Mouse (Mus musculus): Measurements from ENCODE around the gene Pbrm1. TPM values are rescaled to one million over a fixed set of nuclear protein-coding genes. Genes with fewer than 3 reads are reported as not detected.

Gene Pbrm1
- polyA plus RNA-seq, 1 experiment from 2014 or later = 184 TPM

DNA sequence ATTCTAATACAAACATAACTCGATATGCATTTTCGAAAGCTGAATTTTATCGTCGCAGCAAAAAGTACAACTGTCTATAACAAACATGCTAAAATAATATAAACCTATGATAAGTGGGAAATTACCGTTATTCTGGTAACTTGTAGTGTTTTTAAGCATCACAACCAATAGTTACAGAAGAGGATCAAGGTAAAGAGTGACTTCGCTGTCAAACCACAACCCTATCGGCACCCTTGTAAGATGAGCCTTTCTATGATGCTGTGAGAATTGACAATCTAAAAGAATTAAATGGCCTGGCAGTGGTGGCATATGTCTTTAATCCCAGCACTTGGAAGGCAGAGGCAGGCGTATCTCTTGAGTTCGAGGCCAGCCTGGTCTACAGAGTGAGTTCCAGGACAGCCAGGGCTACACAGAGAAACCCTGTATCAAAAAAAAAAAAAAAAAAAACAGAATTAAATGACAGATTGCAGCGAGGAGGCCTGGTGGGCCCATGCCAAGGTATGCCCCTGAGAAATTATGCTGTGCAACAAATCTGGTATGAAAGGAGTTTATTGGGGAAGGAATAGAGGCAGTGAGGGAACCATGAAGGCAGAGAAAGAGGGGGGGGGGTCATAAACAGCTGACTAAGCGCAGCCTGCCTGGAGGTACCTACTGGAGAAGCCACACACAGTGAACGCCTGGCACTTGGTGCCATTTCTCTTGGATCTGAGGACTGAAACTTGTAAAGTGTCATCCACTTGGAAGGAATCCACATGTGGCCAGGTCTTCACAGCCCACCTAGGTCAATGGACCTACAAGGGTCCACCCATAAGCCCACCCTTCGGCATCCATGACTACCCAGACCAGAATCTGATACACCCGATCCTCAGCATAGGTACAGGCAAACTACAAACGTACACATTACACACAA, 110.6 kb downstream of the Pbrm1 start:
- Histone ChIP-seq H3K4me2 (replicated peaks) (peak overlapping the region; percentile 90), H3K27me3 (replicated peaks) (no peaks in the 10 kb centered on the region), H3K4me3 (0 out of 2 replicates have a peak overlapping the region, but pooled peaks have one; percentile 71), H3K9ac (no peak overlapping the region), H3K9me3 (no peaks in the 10 kb centered on the region), H3K36me3 (peaks cover 3% of the 10 kb centered on the region), H3K27ac (peak overlapping the region; percentile 79), H3K4me1 (peaks cover 56% of the 10 kb centered on the region)
- 68% methylated on average over 15 of the region's 15 CpGs for WGBS
- ATAC-seq (ENCODE audit: low FRiP score, low read depth) = no peak

DNA sequence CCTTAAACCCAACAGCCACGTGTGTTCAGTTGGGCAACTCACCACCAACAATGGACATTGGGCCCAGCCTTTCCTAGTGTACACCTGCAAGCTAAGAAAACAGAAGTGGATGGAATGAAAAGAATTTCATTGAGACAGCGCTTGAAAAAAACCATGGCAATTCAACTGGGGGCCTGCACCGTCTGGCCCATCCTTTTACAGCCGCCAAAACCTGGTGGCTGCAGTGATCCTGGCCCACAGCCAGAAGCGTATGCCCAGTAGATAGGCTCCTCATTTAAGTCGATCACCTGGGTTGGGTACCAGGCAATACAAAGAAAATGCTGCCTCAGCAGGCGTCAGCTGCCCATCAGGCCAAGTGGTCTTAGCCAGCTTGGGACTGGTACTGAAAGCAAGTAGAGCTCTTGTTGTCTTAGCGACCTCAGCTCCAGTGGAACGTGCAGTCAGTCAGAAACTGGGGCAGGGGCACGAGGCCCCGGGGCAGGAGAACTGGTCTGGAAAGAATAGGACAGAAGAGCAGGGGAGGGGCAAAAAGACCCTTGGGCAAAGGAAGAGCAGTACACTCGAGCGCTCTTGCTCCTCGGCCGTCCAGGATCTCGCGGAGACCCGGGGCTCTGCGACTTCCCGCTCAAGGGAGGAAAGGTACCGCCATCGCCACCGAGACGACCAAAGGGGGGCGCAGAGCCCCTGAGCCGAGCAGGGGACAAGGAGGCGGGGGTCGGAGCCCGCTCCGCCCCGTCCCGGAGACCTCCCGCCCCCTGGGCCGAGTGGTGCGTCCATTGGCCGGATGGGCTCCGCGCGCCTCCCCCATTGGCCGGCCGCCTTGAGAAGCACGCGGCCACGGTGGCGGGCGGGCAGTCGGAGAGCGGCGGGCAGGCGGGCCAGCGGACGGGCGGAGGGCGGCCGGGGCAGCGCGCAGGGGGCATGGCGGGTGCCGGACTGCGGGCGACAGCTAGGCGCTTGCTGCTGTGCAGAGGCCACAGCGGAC, 111.6 kb downstream of the Pbrm1 start, which contains the start of gene Nt5dc2:
Gene Nt5dc2, plus strand, starts transcription at position 818 of the 985 bp plus-strand sequence.
- Histone ChIP-seq H3K36me3 (peaks cover 13% of the 10 kb centered on the region), H3K4me3 (peak within 1 kb of the TSS; percentile 93), H3K9ac (peak within 1 kb of the TSS; percentile 96), H3K27ac (peak within 1 kb of the TSS; percentile 79), H3K4me2 (replicated peaks) (peak within 1 kb of the TSS; percentile 85), H3K27me3 (replicated peaks) (no peaks in the 10 kb centered on the region), H3K4me1 (peaks cover 51% of the 10 kb centered on the region), H3K9me3 (no peaks in the 10 kb centered on the region)
- 5% methylated on average over 62 of the region's 63 CpGs for WGBS
- ATAC-seq (ENCODE audit: low FRiP score, low read depth) = peak; percentile 82

DNA sequence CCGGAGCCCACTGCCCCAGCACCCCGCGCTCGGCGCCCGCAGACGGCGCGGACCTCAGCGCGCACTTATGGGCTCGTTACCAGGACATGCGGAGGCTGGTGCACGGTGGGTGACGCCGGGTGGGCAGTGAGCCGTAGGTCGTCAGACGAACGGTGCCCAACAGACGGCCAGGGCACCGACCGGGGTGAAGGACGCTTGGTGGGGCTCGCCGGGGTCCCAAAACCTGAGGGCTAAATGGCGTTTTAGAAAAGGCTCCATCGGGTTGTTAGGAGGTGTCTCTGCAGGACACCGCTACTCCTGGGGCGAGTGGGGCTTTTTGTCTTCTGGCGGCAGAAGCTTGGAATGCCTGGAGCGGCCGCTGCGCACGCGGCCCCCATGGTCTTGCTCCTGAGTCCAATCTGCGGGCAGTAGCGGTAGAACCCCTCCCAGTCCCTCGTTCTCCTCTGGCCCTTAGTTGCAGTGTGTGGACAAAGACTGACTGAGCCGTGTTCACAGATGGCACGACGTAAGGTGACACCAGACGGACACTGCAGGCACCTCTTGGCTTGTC, 112.4 kb downstream of the Pbrm1 start:
- Histone ChIP-seq H3K4me2 (replicated peaks) (peak overlapping the region; percentile 85), H3K9ac (peak overlapping the region; percentile 96), H3K36me3 (peaks cover 21% of the 10 kb centered on the region), H3K9me3 (no peaks in the 10 kb centered on the region), H3K4me3 (peak overlapping the region; percentile 93), H3K4me1 (peaks cover 46% of the 10 kb centered on the region), H3K27ac (peak overlapping the region; percentile 79), H3K27me3 (replicated peaks) (no peaks in the 10 kb centered on the region)
- ATAC-seq (ENCODE audit: low FRiP score, low read depth) = peak; percentile 2; the same call in 1 of the 2 replicates
- WGBS = under 1% methylated on average over 43 of the region's 43 CpGs

- Histone ChIP-seq H3K27me3 (replicated peaks) (no peaks in the 10 kb centered on the region), H3K9me3 (no peaks in the 10 kb centered on the region), H3K9ac (peak overlapping the region; percentile 96), H3K4me1 (peaks cover 41% of the 10 kb centered on the region), H3K4me3 (peak overlapping the region; percentile 93), H3K27ac (no peak overlapping the region), H3K4me2 (replicated peaks) (peak overlapping the region; percentile 85), H3K36me3 (peaks cover 28% of the 10 kb centered on the region)
- ATAC-seq (ENCODE audit: low FRiP score, low read depth) = no peak
- WGBS = 12% methylated on average over 6 of the region's 6 CpGs
Observed at GRCm38 (mm10) chr14:31132031-31132430, 113.1 kb downstream of the Pbrm1 start.

DNA sequence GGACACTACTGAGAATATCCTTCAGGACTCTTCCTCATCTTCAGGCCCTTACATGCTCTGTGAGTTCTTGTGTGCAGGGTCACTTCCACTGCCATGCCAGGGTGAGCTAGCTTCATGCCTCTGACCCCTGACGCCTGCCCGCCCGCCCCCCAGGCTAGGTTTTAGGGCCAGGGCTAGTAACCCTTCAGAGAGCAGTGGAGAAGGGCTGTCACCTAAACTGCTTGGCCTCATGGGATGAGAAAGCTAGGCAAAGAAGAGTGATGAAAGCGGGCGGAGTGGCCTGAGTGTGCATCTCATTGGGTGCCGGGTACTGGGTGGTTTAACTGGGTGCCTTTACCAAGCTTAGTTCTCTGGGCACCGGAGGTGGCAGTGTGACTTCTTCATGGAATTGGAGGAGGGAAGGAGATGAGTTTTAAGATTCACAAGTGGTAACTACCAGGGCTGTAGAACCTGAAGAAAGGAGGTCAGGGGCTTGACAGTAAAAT, 113.6 kb downstream of the Pbrm1 start:
- WGBS = 86% methylated on average over 7 of the region's 7 CpGs
- Histone ChIP-seq H3K4me1 (peaks cover 36% of the 10 kb centered on the region), H3K36me3 (peaks cover 33% of the 10 kb centered on the region), H3K9ac (peak overlapping the region; percentile 96; the same call in 1 of the 2 replicates), H3K4me2 (replicated peaks) (peak overlapping the region; percentile 85), H3K27ac (no peak overlapping the region), H3K4me3 (peak overlapping the region; percentile 93), H3K27me3 (replicated peaks) (no peaks in the 10 kb centered on the region), H3K9me3 (no peaks in the 10 kb centered on the region)
- no peak for ATAC-seq (ENCODE audit: low FRiP score, low read depth)

- H3K27me3 ChIP-seq (replicated peaks) = no peaks in the 10 kb centered on the region
- ATAC-seq (ENCODE audit: low FRiP score, low read depth) = no peak
- peak overlapping the region; percentile 33 for H3K9ac ChIP-seq
- 0 out of 2 replicates have a peak overlapping the region, but pooled peaks have one; percentile 93 for H3K4me3 ChIP-seq
- peaks cover 39% of the 10 kb centered on the region for H3K36me3 ChIP-seq
- H3K27ac ChIP-seq = no peak overlapping the region
- 75% methylated on average over 11 of the region's 11 CpGs for WGBS
- H3K9me3 ChIP-seq = no peaks in the 10 kb centered on the region
- H3K4me2 ChIP-seq (replicated peaks) = peak overlapping the region; percentile 85
- peaks cover 32% of the 10 kb centered on the region for H3K4me1 ChIP-seq
Observed at GRCm38 (mm10) chr14:31133023-31133665, 114.2 kb downstream of the Pbrm1 start.

DNA sequence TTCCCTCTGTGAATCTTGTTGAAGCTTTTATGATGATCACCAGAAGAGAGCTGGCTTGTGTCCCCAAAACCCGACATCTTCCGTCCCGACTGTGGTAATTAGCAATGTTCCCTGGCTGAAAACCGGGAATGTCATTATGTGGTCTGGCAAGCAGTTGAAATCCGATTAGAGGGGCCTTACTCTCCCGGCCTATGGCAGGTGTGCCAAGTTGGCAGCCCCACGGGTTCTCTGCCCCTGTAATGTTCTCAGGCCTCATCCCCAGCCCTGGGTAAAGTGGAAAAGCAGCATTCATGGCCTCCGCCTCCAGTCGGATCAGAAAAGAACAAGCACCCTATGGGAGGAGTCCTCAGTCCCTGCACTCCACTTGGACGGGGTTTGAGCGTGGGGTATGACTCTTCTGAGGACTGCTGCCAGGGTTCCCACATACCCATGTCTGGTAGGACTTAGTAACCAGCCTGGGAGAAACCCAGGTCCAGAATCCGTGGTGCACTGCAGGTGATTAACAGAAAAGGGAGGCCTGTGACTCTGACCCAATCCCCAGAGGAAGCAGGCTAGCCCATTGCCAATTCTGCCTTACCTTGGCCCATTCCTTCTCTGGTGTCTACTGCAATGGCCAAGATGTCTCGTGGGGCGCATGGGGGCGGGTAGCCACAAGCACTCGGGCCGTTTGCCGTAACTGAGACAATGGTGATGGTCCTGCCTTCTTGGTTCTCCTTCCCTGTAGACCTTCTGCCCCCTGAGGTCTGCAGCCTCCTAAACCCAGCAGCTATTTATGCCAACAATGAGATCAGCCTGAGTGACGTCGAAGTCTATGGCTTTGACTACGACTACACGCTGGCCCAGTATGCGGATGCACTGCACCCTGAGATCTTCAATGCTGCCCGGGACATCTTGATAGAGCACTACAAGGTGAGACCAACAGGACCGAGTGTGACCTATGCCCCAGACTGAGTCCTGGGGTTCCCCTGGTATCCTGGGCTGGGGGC, 115.4 kb downstream of the Pbrm1 start:
- ATAC-seq (ENCODE audit: low FRiP score, low read depth) = no peak
- Histone ChIP-seq H3K27ac (no peak overlapping the region), H3K4me2 (replicated peaks) (no peak overlapping the region), H3K4me1 (peaks cover 31% of the 10 kb centered on the region), H3K36me3 (peaks cover 50% of the 10 kb centered on the region), H3K9me3 (no peaks in the 10 kb centered on the region), H3K4me3 (no peak overlapping the region), H3K27me3 (replicated peaks) (no peaks in the 10 kb centered on the region), H3K9ac (no peak overlapping the region)
- 89% methylated on average over 25 of the region's 25 CpGs for WGBS

DNA sequence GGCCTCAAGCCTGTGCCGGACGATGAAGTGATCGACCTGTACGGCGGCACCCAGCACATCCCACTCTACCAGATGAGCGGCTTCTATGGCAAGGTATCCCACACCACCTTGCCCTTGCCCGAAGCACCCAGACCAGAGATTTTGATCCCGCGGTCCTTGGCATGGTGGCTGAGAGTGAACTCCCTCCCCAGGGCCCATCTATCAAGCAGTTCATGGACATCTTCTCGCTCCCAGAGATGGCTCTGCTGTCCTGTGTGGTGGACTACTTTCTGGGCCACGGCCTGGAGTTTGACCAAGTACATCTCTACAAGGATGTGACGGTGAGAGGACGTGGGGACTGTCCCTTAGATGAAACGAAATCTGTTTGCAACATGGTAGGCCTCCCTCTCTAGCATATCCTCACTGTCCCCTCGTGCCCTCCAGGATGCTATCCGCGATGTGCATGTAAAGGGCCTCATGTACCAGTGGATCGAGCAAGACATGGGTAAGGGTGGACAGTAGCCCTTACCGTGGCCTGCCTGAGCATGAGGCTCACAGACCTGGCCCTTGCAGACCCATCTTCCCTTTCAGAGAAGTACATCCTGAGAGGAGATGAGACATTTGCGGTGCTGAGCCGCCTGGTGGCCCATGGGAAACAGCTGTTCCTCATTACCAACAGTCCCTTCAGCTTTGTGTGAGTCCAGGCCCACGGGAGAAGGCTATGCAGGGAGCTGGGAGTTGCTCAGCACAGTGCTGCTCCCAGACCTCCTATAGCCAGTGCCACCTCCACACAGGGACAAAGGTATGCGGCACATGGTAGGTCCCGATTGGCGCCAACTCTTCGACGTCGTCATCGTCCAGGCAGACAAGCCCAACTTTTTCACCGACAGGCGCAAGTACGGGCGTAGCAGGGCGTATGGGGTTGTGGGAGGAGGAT, 116.8 kb downstream of the Pbrm1 start:
- no peak overlapping the region for H3K27ac ChIP-seq
- no peak overlapping the region for H3K4me3 ChIP-seq
- peaks cover 23% of the 10 kb centered on the region for H3K4me1 ChIP-seq
- H3K4me2 ChIP-seq (replicated peaks) = no peak overlapping the region
- H3K9ac ChIP-seq = no peak overlapping the region
- H3K36me3 ChIP-seq = peaks cover 65% of the 10 kb centered on the region
- 96% methylated on average over 34 of the region's 34 CpGs for WGBS
- ATAC-seq (ENCODE audit: low FRiP score, low read depth) = no peak
- no peaks in the 10 kb centered on the region for H3K9me3 ChIP-seq
- H3K27me3 ChIP-seq (replicated peaks) = no peaks in the 10 kb centered on the region

- Histone ChIP-seq H3K27me3 (replicated peaks) (no peaks in the 10 kb centered on the region), H3K4me2 (replicated peaks) (no peak overlapping the region), H3K4me1 (peaks cover 21% of the 10 kb centered on the region), H3K4me3 (no peak overlapping the region), H3K36me3 (peaks cover 74% of the 10 kb centered on the region), H3K27ac (no peak overlapping the region), H3K9ac (no peak overlapping the region), H3K9me3 (no peaks in the 10 kb centered on the region)
- no peak for ATAC-seq (ENCODE audit: low FRiP score, low read depth)
- WGBS = 94% methylated on average over 26 of the region's 26 CpGs
Observed at GRCm38 (mm10) chr14:31136411-31137280, 117.7 kb downstream of the Pbrm1 start.
